Mouse (Mus musculus): Measurements from ENCODE around the gene Gramd4. TPM values are rescaled to one million over a fixed set of nuclear protein-coding genes. Genes with fewer than 3 reads are reported as not detected.
A peak's percentile ranks its signal among the peaks of the same experiment; 100 is the strongest.

Gene Gramd4
- polyA plus RNA-seq, 1 experiment from 2014 or later, result 33.3 TPM

GRCm38 (mm10) chr15:86186686-86187085 lies 129.2 kb downstream of the Gramd4 start:
- Histone ChIP-seq H3K9ac (no peak overlapping the region), H3K36me3 (no peaks in the 10 kb centered on the region), H3K4me3 (no peak overlapping the region), H3K9me3 (no peaks in the 10 kb centered on the region), H3K27ac (no peak overlapping the region), H3K4me2 (replicated peaks) (peak overlapping the region; percentile 86), H3K27me3 (replicated peaks) (no peaks in the 10 kb centered on the region), H3K4me1 (peaks cover 46% of the 10 kb centered on the region)
- 52% methylated on average over 3 of the region's 3 CpGs for WGBS
- no peak for ATAC-seq (ENCODE audit: low FRiP score, low read depth)

Other genes with a start within 250 kb of the Gramd4 start
- 17.7 and 19.0 TPM in 2 replicates for gene Cdpf1, start 246.0 kb upstream of the Gramd4 start, polyA plus RNA-seq (2016; fragmentation: Nextera tagmentation; extraction: Ambion mirVana)
- gene Pkdrej, start 236.0 kb upstream of the Gramd4 start, polyA plus RNA-seq (2016; fragmentation: Nextera tagmentation; extraction: Ambion mirVana), result 0.06 TPM in 2 replicates
- gene Ttc38, start 225.4 kb upstream of the Gramd4 start, polyA plus RNA-seq (2016; fragmentation: Nextera tagmentation; extraction: Ambion mirVana), result 3.6 and 3.9 TPM in 2 replicates
- gene Gtse1, start 197.9 kb upstream of the Gramd4 start, polyA plus RNA-seq (2016; fragmentation: Nextera tagmentation; extraction: Ambion mirVana), result 24.1 TPM in 2 replicates
- gene Trmu, start 178.4 kb upstream of the Gramd4 start, polyA plus RNA-seq (2016; fragmentation: Nextera tagmentation; extraction: Ambion mirVana), result 43.4 and 45.8 TPM in 2 replicates
- gene Celsr1, start 23.9 kb upstream of the Gramd4 start, polyA plus RNA-seq (2016; fragmentation: Nextera tagmentation; extraction: Ambion mirVana), result 3.6 TPM in 2 replicates
- gene Cerk, start 128.4 kb downstream of the Gramd4 start, polyA plus RNA-seq (2016; fragmentation: Nextera tagmentation; extraction: Ambion mirVana), result 31.3 and 33.4 TPM in 2 replicates
- 12.6 and 13.6 TPM in 2 replicates for gene Tbc1d22a, start 156.8 kb downstream of the Gramd4 start, polyA plus RNA-seq (2016; fragmentation: Nextera tagmentation; extraction: Ambion mirVana)

Measured in neural tube, embryonic 12.5 days (tissue).